Mouse (Mus musculus): Measurements from ENCODE around the gene Foxb1. TPM values are rescaled to one million over a fixed set of nuclear protein-coding genes. Genes with fewer than 3 reads are reported as not detected.

The Foxb1 gene
- polyA plus RNA-seq, 1 experiment from 2014 or later, result 0.09 TPM

DNA sequence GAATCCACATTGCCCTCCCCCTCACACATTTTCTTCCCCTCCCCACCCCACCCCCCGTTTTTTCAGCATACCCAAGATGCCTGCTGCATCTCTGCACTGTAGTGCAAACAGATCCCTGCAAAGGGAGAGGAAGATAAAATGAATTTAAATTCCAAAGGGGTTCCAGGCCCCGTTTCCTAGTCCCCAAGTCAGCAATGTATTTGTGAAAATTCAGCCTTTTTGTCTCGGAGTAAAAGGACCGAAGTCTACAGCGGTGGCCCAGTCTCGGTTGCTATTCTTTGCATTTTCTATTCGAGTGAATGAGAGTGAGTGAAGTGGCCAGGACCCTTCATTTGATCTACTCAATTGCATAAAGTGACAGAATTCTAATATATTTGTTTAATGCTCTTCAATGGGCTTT is 6.4 kb downstream of the Foxb1 start:
- Histone ChIP-seq H3K4me2 (ENCODE audit: low read depth, severe bottlenecking) (no peak overlapping the region), H3K9me3 (ENCODE audit: control insufficient read depth, low read length) (no peaks in the 10 kb centered on the region), H3K36me3 (ENCODE audit: control insufficient read depth, insufficient read depth, low read length) (no peaks in the 10 kb centered on the region), H3K4me3 (ENCODE audit: low read depth, low read length) (no peak overlapping the region), H3K9ac (ENCODE audit: low read length) (no peak overlapping the region), H3K27ac (replicated peaks; ENCODE audit: low read depth, low read length) (no peak overlapping the region), H3K27me3 (ENCODE audit: control insufficient read depth, insufficient read depth, low read length) (peaks cover 47% of the 10 kb centered on the region), H3K4me1 (ENCODE audit: control insufficient read depth, insufficient read depth, low read length) (0 out of 2 replicates have a peak, but pooled peaks cover 1% of the 10 kb centered on the region)
- whole genome bisulfite sequencing, result 8% methylated on average over 7 of the region's 7 CpGs
- no peak for ATAC-seq (ENCODE audit: insufficient number of reproducible peaks, low FRiP score, low TSS enrichment, low read depth)
- DNase-seq (ENCODE audit: low spot score), result no peak

DNA sequence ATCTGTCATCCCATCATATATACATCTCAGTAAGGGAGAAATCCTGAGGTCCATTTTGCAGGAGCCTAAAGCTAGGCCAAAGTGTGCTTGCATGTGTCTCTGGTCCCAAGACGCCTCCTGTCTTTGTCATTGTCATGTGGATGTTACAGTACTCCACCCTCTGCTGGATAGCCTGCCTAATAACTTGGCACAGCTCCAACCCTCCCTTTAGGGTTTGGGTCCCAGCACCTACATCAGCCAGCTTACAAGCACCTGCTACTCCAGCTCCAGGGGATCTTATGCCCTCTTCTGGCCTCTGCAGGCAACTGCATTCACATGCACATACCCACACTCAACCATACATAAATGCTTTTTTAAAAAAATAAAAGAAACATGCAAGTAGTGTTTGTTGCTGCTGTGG is 12.8 kb downstream of the Foxb1 start:
- Histone ChIP-seq H3K4me2 (ENCODE audit: low read depth, severe bottlenecking) (no peak overlapping the region), H3K4me1 (ENCODE audit: control insufficient read depth, insufficient read depth, low read length) (no peaks in the 10 kb centered on the region), H3K9ac (ENCODE audit: low read length) (no peak overlapping the region), H3K27me3 (ENCODE audit: control insufficient read depth, insufficient read depth, low read length) (no peaks in the 10 kb centered on the region), H3K9me3 (ENCODE audit: control insufficient read depth, low read length) (no peaks in the 10 kb centered on the region), H3K36me3 (ENCODE audit: control insufficient read depth, insufficient read depth, low read length) (no peaks in the 10 kb centered on the region), H3K4me3 (ENCODE audit: low read depth, low read length) (no peak overlapping the region), H3K27ac (replicated peaks; ENCODE audit: low read depth, low read length) (no peak overlapping the region)
- DNase-seq (ENCODE audit: low spot score), result no peak
- no peak for ATAC-seq (ENCODE audit: insufficient number of reproducible peaks, low FRiP score, low TSS enrichment, low read depth)
- 91% methylated on average over 1 of the region's 1 CpGs for WGBS

DNA sequence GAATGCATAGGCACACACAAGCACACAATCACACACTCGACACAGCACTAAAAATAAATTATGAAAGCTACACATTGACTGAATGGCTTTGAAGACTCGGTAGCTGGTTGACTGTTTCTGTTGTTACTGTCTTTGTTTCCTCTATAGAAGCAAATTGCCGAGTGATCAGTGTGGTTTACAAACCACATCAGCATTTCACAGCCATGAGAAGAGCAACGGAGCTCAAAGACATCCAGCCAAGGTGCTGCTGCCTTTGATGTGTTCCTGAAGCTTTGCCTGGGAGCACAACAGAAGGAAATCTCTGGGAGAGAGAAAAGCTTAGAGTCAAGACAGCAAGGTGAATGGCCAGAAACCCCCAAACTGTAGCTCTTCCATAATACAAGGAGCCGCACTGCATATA is 32.0 kb downstream of the Foxb1 start:
- WGBS, result 39% methylated on average over 5 of the region's 5 CpGs
- H3K36me3 ChIP-seq (ENCODE audit: control insufficient read depth, insufficient read depth, low read length), result no peaks in the 10 kb centered on the region
- no peak for ATAC-seq (ENCODE audit: insufficient number of reproducible peaks, low FRiP score, low TSS enrichment, low read depth)

DNA sequence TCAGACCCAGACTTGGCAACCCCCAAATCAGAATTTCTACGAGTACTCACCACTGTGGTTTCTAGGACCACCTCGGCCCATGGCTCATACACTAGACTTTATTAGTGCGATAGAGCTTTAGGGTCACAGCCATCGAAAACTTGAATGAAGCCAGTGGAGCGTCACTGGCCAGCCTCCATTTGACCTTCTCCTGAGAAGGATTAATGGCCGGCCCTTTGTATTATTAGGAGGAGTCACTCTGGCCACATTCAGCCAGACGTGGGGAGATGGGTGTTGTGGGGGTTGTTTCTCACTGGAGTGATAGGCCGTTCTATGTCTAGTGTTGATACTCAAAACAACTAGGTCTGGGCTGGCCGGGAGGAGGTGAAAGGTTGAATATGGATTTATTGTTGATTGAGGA is 42.3 kb downstream of the Foxb1 start:
- no peak overlapping the region for H3K27ac ChIP-seq (replicated peaks; ENCODE audit: low read depth, low read length)
- ATAC-seq (ENCODE audit: insufficient number of reproducible peaks, low FRiP score, low TSS enrichment, low read depth) (no peak), DNase-seq (ENCODE audit: low spot score) (no peak)
- no peaks in the 10 kb centered on the region for H3K9me3 ChIP-seq (ENCODE audit: control insufficient read depth, low read length)
- H3K9ac ChIP-seq (ENCODE audit: low read length), result no peak overlapping the region
- H3K36me3 ChIP-seq (ENCODE audit: control insufficient read depth, insufficient read depth, low read length), result no peaks in the 10 kb centered on the region
- no peak overlapping the region for H3K4me2 ChIP-seq (ENCODE audit: low read depth, severe bottlenecking)
- H3K4me3 ChIP-seq (ENCODE audit: low read depth, low read length), result no peak overlapping the region
- H3K27me3 ChIP-seq (ENCODE audit: control insufficient read depth, insufficient read depth, low read length), result no peaks in the 10 kb centered on the region
- 83% methylated on average over 9 of the region's 9 CpGs for WGBS
- no peaks in the 10 kb centered on the region for H3K4me1 ChIP-seq (ENCODE audit: control insufficient read depth, insufficient read depth, low read length)

More for the DNA sequence above, 32.0 kb downstream of the Foxb1 start:
- no peak overlapping the region for H3K4me2 ChIP-seq (ENCODE audit: low read depth, severe bottlenecking)
- no peaks in the 10 kb centered on the region for H3K4me1 ChIP-seq (ENCODE audit: control insufficient read depth, insufficient read depth, low read length)
- H3K9ac ChIP-seq (ENCODE audit: low read length), result no peak overlapping the region
- no peak overlapping the region for H3K27ac ChIP-seq (replicated peaks; ENCODE audit: low read depth, low read length)
- no peaks in the 10 kb centered on the region for H3K27me3 ChIP-seq (ENCODE audit: control insufficient read depth, insufficient read depth, low read length)
- no peaks in the 10 kb centered on the region; the same call in 1 of the 2 replicates for H3K9me3 ChIP-seq (ENCODE audit: control insufficient read depth, low read length)
- no peak for DNase-seq (ENCODE audit: low spot score)
- H3K4me3 ChIP-seq (ENCODE audit: low read depth, low read length), result no peak overlapping the region

DNA sequence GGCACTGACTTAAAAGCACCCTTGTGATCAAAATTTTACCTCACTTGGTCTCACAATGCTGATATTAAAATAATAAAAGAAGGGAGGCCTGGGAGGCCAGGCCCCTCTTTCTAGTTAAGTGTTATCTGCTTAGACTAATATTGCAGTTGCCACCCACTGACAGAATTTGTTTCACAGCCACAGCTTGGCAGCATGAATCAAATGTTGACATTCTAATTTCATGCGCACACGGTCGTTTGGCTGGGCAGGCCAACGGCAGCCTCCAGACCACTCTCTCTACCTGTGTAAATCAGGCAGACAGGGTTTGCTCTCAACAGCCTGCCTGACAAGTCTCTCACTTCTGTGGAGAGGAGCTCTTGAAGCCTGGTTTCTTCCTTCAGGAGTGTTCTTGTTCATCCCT is 44.4 kb downstream of the Foxb1 start:
- no peak for ATAC-seq (ENCODE audit: insufficient number of reproducible peaks, low FRiP score, low TSS enrichment, low read depth)
- Histone ChIP-seq H3K4me1 (ENCODE audit: control insufficient read depth, insufficient read depth, low read length) (no peaks in the 10 kb centered on the region), H3K4me2 (ENCODE audit: low read depth, severe bottlenecking) (no peak overlapping the region), H3K27ac (replicated peaks; ENCODE audit: low read depth, low read length) (no peak overlapping the region), H3K9me3 (ENCODE audit: control insufficient read depth, low read length) (no peaks in the 10 kb centered on the region), H3K4me3 (ENCODE audit: low read depth, low read length) (no peak overlapping the region), H3K27me3 (ENCODE audit: control insufficient read depth, insufficient read depth, low read length) (no peaks in the 10 kb centered on the region), H3K9ac (ENCODE audit: low read length) (no peak overlapping the region), H3K36me3 (ENCODE audit: control insufficient read depth, insufficient read depth, low read length) (no peaks in the 10 kb centered on the region)
- WGBS, result 21% methylated on average over 4 of the region's 4 CpGs
- no peak for DNase-seq (ENCODE audit: low spot score)

DNA sequence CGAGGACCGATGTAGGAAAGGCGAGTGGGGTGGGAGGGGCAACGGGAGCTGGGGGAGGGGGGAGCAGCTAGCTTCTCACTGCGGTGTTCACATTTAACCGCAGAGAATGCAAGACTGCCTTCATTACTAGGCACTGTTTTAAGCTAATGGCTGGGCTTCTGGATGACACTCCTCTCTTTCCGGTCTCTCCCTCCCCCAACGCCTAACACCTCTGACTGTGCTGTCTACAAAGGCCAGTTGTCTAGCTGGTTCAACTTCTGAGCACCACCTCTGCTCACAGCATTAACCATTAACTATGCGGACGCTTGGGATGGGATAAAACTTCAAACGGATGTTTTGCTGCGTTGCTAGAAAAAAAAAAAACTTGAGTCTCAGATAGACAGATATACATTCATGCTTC is 45.3 kb downstream of the Foxb1 start:
- no peaks in the 10 kb centered on the region for H3K27me3 ChIP-seq (ENCODE audit: control insufficient read depth, insufficient read depth, low read length)
- ATAC-seq (ENCODE audit: insufficient number of reproducible peaks, low FRiP score, low TSS enrichment, low read depth), result no peak

DNA sequence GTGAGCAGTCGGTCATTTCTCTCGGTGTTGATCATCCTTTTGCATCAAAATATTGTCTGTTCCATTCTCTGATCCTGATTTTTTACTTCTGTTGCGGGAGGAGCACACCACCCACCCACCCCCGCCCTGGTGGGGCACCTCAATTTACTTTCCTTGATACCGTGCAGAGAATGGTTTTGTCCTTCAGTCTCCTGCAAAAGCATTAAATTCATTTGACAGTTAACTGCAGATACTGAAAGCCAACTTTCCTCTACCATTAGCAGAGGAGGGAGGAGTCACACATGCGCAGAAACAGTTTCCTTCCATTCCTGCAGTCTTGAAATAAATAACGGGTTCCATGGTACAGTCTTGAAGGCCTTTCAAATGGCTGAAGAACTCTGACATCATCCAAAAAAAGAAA is 46.4 kb downstream of the Foxb1 start:
- Histone ChIP-seq H3K4me1 (ENCODE audit: control insufficient read depth, insufficient read depth, low read length) (no peaks in the 10 kb centered on the region), H3K27ac (replicated peaks; ENCODE audit: low read depth, low read length) (no peak overlapping the region), H3K36me3 (ENCODE audit: control insufficient read depth, insufficient read depth, low read length) (no peaks in the 10 kb centered on the region), H3K9ac (ENCODE audit: low read length) (no peak overlapping the region), H3K27me3 (ENCODE audit: control insufficient read depth, insufficient read depth, low read length) (no peaks in the 10 kb centered on the region), H3K9me3 (ENCODE audit: control insufficient read depth, low read length) (no peaks in the 10 kb centered on the region), H3K4me3 (ENCODE audit: low read depth, low read length) (no peak overlapping the region), H3K4me2 (ENCODE audit: low read depth, severe bottlenecking) (no peak overlapping the region)
- WGBS, result 63% methylated on average over 7 of the region's 7 CpGs
- DNase-seq (ENCODE audit: low spot score) (no peak), ATAC-seq (ENCODE audit: insufficient number of reproducible peaks, low FRiP score, low TSS enrichment, low read depth) (no peak)

More for the DNA sequence above, 45.3 kb downstream of the Foxb1 start:
- no peaks in the 10 kb centered on the region for H3K9me3 ChIP-seq (ENCODE audit: control insufficient read depth, low read length)
- H3K4me1 ChIP-seq (ENCODE audit: control insufficient read depth, insufficient read depth, low read length), result no peaks in the 10 kb centered on the region
- no peak overlapping the region for H3K9ac ChIP-seq (ENCODE audit: low read length)
- 17% methylated on average over 12 of the region's 12 CpGs for WGBS
- H3K36me3 ChIP-seq (ENCODE audit: control insufficient read depth, insufficient read depth, low read length), result no peaks in the 10 kb centered on the region
- no peak overlapping the region for H3K4me2 ChIP-seq (ENCODE audit: low read depth, severe bottlenecking)
- no peak for DNase-seq (ENCODE audit: low spot score)
- no peak overlapping the region for H3K4me3 ChIP-seq (ENCODE audit: low read depth, low read length)
- no peak overlapping the region for H3K27ac ChIP-seq (replicated peaks; ENCODE audit: low read depth, low read length)

DNA sequence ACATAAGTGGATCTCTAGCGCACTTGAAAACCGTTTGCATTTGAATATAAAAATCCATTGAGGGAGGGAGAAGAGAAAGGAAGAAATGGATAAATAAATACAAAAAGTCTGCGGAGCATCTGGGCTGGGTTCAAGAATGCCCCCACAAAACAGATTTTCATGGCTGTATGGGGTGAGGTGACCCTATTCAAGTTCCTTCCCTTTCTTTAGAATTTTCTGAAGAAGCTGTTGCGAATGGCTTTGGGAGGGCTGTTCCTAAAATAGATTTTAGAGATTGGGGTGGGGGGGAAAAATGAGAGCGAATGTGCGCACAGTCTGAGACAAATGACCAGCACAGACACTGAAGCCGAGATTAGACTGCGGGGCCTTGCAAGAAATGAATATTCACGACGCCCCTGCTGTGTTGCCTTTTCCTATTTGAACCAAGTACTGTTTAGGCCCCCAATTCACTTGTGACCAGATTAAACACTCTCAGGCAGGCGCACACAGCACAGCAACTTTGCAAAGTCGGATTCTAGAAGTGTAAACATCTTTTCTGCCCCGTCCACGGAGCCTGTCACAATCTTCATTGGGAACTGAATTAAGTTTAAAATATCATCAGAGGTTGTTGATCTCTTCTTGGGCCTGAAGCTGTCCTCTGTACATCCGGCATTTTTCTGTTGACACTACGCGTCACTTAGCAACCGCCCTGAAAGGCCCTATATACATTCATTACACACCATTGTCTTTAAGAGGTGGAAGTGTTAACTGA is 47.0 kb downstream of the Foxb1 start:
- no peak for ATAC-seq (ENCODE audit: insufficient number of reproducible peaks, low FRiP score, low TSS enrichment, low read depth)
- Histone ChIP-seq H3K4me2 (ENCODE audit: low read depth, severe bottlenecking) (no peak overlapping the region), H3K27me3 (ENCODE audit: control insufficient read depth, insufficient read depth, low read length) (no peaks in the 10 kb centered on the region), H3K36me3 (ENCODE audit: control insufficient read depth, insufficient read depth, low read length) (no peaks in the 10 kb centered on the region), H3K9me3 (ENCODE audit: control insufficient read depth, low read length) (no peaks in the 10 kb centered on the region), H3K4me1 (ENCODE audit: control insufficient read depth, insufficient read depth, low read length) (no peaks in the 10 kb centered on the region), H3K27ac (replicated peaks; ENCODE audit: low read depth, low read length) (no peak overlapping the region), H3K4me3 (ENCODE audit: low read depth, low read length) (no peak overlapping the region), H3K9ac (ENCODE audit: low read length) (no peak overlapping the region)
- DNase-seq (ENCODE audit: low spot score), result no peak
- 63% methylated on average over 18 of the region's 18 CpGs for WGBS
